Mouse (Mus musculus): ENCODE measurements around the gene Wnk4.

The Wnk4 gene

GRCm38 (mm10) chr11:101245071-101245470, 15.3 kb upstream of the Wnk4 start:
- DNase-seq (ENCODE audit: low spot score in 2 of 2): no peak

DNA sequence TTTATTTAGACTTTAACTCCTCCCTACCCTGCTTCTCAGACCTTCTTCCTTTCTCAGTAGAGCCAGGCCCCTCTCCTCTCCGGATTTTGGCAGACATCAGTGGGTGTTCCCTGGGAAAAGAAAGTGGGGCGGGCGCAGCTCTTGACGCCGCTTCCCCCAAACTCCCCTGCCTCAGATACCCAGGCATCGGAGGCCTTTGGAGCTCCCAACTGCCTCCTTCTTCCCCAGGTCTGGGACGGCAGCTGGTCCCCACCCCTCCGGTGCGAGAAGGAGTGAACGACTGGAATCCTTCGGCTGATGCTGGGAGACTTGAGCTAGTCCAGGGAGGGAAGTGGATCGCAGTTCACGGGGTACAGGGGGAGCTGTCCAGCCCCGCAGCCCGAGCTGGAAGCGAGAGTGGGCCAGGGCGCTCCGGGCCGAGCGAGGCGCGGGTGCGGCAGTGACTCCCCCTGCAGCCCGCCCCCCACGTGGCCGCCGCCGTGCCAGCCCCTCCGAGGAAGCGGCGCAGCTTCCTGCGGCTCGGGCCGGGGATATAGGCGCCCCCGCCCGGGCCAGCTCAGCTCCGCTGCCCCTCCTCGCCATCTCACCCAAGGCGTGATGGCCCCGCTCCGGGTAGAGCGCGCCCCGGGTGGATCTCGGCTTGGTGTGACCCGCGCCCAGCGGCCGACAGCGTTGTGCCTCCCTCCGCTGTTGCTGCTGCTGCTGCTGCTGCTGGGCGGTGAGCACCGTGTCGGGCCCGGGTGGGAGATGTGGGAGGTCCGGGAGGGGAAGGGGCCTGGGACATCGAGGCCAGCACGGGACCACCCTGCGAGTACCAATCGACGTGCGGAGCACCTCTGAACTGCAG, 14.3 kb upstream of the Wnk4 start, which contains the start of gene Ramp2:
Gene Ramp2 (plus strand): TSS at position 174 of the 847 bp plus-strand sequence.
- no peak for DNase-seq (ENCODE audit: low spot score in 2 of 2)

DNA sequence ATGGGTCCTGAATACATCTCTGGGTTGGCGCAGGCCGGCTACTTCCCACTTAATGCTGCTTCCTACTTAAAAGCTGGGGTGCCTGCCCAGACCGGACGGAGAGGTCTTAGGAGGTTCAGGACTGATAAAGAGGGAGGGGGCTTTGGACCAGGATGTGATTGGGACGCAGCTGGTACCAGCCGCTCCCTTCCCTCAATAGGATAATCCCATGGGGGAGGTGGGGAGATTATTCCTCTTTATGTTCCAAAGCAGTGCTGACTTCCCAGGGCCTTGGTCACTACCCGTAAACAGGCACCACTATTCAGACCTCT, 13.7 kb upstream of the Wnk4 start:
- no peak for DNase-seq (ENCODE audit: low spot score in 2 of 2)

- DNase-seq (ENCODE audit: low spot score in 2 of 2): no peak
Observed at GRCm38 (mm10) chr11:101247521-101248030, 12.8 kb upstream of the Wnk4 start.

GRCm38 (mm10) chr11:101248258-101248994, 11.9 kb upstream of the Wnk4 start:
- DNase-seq (ENCODE audit: low spot score in 2 of 2): no peak

DNA sequence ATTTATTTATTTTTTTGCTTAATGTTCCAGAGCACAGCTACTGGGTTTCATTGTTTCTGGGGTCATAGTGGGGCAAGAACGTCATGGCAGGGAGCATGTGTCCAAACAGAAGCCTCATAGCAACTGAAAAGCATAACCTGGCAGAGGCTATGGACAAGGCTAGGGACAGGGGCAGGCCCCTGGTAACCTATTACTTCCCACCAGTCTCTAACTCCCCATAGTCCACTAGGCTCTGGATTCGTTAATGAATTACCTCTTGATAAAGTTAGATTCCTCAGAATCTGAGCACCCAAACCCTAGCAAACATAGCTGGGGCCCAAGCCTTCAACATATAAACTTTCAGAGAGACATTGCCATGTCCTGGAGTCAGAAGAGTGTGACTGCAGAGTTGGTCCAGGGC, 9.3 kb upstream of the Wnk4 start:
- DNase-seq (ENCODE audit: low spot score in 2 of 2): no peak

DNA sequence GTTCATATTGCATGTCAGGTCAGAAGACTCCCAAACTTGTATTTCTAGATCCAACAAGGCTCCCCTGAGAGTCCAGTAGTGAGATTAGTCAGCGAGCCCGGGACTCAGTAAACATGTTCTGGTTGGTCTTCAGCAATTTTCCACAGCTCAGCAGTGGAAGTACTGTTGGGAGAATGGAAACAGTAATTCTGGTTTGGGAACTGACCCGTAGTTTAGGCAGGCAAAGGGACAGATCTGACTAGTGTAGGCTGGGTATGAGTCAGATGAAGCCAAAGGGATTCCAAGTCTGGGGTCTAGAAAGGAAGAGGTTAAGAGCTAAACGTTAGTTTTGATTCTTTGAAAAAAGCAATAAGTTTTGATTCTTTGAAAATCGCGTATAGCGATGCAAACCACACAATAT, 7.4 kb upstream of the Wnk4 start:
- no peak for DNase-seq (ENCODE audit: low spot score in 2 of 2)

DNA sequence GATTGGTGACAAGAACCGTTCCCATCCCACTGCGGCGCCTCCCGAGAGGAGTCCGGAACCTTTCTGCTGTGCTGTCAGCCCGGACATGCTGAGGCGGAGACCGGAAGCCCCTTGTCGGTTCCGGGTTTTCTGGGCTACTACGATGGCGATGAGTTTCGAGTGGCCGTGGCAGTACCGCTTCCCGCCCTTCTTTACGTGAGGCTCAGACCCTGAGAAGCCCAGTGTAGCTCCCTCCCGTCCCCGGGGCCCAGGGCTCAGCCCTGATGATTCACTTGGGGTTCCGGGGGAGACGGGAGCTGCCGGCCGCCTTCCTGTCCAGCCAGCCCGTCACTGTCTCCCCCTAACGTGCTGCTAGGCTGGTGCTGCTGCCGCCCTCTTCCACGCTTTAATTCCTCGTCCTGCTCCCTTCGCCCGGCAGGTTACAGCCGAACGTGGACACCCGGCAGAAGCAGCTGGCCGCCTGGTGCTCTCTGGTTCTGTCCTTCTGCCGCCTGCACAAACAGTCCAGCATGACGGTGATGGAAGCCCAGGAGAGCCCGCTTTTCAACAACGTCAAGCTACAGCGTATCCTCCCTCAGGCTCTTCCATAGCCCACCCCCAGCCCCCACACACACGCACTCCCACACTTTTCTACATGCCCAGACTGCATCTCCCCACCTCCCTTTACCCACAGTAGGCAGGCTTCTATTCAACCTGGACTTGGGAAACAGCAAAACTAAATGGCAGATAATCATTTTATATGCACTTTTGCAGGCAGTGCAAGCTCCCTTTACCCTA, 6.6 kb upstream of the Wnk4 start, which contains the start of gene Vps25:
Gene Vps25 (plus strand): TSS at position 95 of the 777 bp plus-strand sequence.
- peak; percentile 69 to 72 for DNase-seq (ENCODE audit: low spot score in 2 of 2)

GRCm38 (mm10) chr11:101255826-101256775, 4.3 kb upstream of the Wnk4 start:
- DNase-seq (ENCODE audit: low spot score in 2 of 2): no peak

- DNase-seq (ENCODE audit: low spot score in 2 of 2): peak; percentile 71 to 79
Observed at GRCm38 (mm10) chr11:101259261-101259712, 1.1 kb upstream of the Wnk4 start.

DNA sequence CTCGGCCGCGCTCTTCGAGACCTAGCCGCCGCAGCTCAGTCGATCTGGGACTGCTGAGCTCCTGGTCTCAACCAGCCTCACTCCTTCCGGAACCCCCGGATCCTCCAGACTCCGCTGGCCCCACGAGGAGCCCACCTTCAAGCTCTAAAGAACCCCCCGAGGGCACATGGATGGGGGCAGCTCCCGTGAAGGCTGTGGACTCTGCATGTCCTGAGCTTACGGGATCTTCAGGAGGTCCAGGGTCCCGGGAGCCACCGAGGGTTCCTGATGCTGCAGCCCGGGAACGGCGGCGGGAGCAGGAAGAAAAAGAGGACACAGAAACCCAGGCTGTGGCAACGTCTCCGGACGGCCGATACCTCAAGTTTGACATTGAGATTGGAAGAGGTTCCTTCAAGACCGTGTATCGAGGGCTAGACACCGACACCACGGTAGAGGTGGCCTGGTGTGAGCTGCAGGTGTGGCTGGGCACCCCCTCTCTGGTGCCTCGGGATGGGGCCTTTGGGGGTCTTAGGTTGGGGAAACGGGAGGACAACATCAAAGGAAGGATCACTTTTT, 536 bp downstream of the Wnk4 start:
- no peak for DNase-seq (ENCODE audit: low spot score in 2 of 2)

DNA sequence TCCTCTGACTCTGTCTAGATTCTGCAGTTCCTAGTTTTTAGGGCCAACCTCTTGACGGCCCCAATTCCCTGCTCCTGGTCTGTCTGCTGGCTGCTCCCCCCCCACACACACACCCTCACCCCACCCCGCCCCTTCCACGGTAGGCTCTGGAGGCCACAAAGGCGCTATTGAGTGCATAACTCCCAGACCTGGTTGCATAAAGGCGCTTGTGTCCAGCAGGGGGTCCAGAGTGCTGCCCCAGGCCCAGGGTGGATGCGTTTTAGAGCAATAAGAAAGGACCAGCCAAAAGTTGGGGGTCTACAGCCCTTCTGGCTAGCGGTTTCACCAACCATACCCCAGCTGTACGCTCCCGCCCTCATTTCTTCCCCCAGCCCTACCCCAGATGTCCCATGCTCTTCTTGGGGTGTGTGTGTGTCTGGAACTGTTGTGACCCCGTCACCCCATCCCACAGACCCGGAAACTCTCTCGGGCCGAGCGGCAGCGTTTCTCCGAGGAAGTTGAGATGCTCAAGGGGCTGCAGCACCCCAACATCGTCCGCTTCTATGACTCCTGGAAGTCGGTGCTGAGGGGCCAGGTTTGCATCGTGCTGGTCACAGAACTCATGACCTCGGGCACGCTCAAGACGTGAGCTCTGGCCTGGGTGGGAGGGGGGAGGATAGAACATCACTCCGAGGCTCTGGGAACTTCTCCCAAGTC, 2.1 kb downstream of the Wnk4 start:
- DNase-seq (ENCODE audit: low spot score in 2 of 2): no peak

DNA sequence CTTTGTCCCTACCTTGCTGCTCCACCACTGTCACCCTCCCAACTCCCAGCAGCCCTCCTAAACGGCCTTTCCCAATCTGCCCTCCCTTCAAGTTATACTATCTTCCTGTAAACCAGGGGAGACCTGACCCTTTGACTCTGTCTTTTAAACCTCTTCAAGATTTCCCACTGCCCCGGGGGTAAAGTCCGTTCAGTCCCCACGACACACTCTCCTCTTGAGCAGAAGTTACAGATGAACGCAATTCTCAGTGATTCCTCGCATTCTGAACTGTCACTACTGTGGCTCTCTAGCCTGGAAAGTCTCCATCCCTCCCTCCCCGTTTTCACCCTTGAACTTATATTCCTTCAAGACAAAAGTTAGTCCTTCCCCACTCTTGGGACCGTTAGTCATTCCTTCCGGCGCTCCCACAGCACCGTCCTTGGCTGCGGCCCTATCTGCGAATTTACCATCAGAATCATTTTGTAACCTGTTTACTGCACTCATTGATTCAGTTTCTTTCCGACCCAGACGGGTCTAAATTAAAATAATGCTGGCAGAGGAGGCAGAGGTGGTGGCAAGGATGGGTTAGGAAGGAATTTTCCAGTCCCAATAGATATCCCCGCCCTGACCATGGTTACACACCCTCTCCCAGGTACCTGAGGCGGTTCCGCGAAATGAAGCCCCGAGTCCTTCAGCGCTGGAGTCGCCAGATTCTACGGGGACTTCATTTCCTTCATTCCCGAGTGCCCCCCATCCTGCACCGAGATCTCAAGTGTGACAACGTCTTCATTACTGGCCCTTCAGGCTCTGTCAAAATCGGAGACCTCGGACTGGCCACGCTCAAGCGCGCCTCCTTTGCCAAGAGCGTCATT, 3.0 kb downstream of the Wnk4 start:
- no peak for DNase-seq (ENCODE audit: low spot score in 2 of 2)

- no peak for DNase-seq (ENCODE audit: low spot score in 2 of 2)
Observed at GRCm38 (mm10) chr11:101263989-101264280, 3.6 kb downstream of the Wnk4 start.

DNA sequence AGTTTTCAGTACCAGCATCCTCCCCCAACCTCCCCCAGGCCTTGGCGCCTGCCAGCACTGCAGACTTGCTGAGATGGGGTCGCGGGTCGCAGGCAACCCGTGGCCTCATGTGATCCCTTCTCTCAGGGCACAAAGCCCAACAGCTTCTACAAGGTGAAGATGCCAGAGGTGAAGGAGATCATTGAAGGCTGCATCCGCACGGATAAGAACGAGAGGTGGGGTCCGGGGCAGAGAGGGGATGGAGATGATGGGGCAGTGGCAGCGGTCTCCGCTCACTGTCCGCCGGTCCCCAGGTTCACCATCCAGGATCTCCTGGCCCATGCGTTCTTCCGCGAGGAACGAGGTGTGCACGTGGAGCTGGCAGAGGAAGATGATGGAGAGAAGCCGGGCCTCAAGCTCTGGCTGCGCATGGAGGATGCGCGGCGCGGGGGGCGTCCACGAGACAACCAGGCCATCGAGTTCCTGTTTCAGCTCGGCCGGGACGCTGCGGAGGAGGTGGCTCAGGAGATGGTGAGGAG, 4.6 kb downstream of the Wnk4 start:
- DNase-seq (ENCODE audit: low spot score in 2 of 2): no peak

- no peak for DNase-seq (ENCODE audit: low spot score in 2 of 2)
Observed at GRCm38 (mm10) chr11:101265906-101266305, 5.5 kb downstream of the Wnk4 start.

DNA sequence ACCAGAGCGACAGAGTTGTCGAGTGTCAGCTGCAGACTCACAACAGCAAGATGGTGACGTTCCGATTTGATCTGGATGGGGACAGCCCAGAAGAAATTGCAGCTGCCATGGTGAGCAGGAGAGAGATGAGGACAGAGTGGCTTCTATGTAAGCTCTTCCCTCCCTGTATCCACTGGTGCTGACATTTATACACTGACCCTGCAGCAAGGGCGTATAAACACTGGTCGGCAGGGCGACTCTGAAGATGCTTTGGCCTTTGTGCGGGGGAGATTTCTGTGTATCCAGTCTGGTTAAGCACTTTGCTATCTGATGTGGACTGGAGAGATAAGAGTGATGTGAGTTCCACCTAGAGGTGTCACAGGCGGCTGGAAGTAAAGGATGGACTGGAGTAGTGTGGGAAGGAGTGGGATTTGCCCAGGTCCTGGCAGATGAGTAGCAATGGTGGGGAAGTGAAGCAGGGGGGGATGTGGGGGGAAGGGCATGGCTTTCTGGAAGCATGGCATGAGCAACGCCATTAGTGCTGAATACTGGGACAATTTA, 9.3 kb downstream of the Wnk4 start:
- no peak for DNase-seq (ENCODE audit: low spot score in 2 of 2)

GRCm38 (mm10) chr11:101272446-101272845, 12.1 kb downstream of the Wnk4 start:
- DNase-seq (ENCODE audit: low spot score in 2 of 2): no peak

GRCm38 (mm10) chr11:101275309-101275708, 14.9 kb downstream of the Wnk4 start:
- DNase-seq (ENCODE audit: low spot score in 2 of 2): no peak
